Mouse (Mus musculus): ENCODE data around the gene Mapk11. TPM values are rescaled to one million over a fixed set of nuclear protein-coding genes. Genes with fewer than 3 reads are reported as not detected.

Gene Mapk11
- total and polyA plus RNA-seq, 3 experiments, result 0.04 TPM; not detected in 1

GRCm38 (mm10) chr15:89130245-89130644 is 19.2 kb downstream of the Mapk11 start:
- Histone ChIP-seq H3K27ac (ENCODE audit: control insufficient read depth, low read depth, low read length) (no peak overlapping the region), H3K9me3 (replicated peaks; ENCODE audit: insufficient read depth, low read length) (no peaks in the 10 kb centered on the region), H3K4me1 (ENCODE audit: control insufficient read depth in 1 of 2, insufficient read depth in 2 of 2, low read length in 2 of 2) (peaks cover 2 to 16% of the 10 kb centered on the region in 2 experiments; a peak in 3 of 4 replicates), H3K4me3 (ENCODE audit: control insufficient read depth in 1 of 2, insufficient read depth in 1 of 2, low read depth in 2 of 2, low read length in 2 of 2) (no peak overlapping the region), H3K79me2 (ENCODE audit: control insufficient read depth, insufficient read depth, low read length, poor library complexity) (peaks cover 10% of the 10 kb centered on the region; the same call in 1 of the 2 replicates), H3K27me3 (ENCODE audit: control insufficient read depth in 1 of 2, insufficient read depth in 2 of 2, low read length in 2 of 2) (no peaks in the 10 kb centered on the region), H3K36me3 (ENCODE audit: control insufficient read depth in 1 of 2, insufficient read depth in 2 of 2, low read length in 2 of 2) (no peaks in the 10 kb centered on the region), H3K9ac (ENCODE audit: control insufficient read depth, low read depth, low read length, poor library complexity, severe bottlenecking) (no peak overlapping the region)
- no peak for TF ChIP-seq RCOR1 (IDR thresholded peaks at IDR 0.05; ENCODE audit: low read depth, low read length)
- no peak for TF ChIP-seq BHLHE40 (IDR thresholded peaks at IDR 0.05; ENCODE audit: borderline replicate concordance, low read depth, low read length)
- TF ChIP-seq NELFE (IDR thresholded peaks at IDR 0.05; ENCODE audit: low read depth, low read length), result no peak
- no peak for TF ChIP-seq SIN3A (IDR thresholded peaks at IDR 0.05; ENCODE audit: low read length)
- no peak for TF ChIP-seq POLR2A (IDR thresholded peaks at IDR 0.05; ENCODE audit: control insufficient read depth in 1 of 2, insufficient read depth in 1 of 2, low read depth in 1 of 2, low read length in 2 of 2, poor library complexity in 1 of 2)
- no peak for TF ChIP-seq ZKSCAN1 (IDR thresholded peaks at IDR 0.05; ENCODE audit: low read depth, low read length)
- no peak for TF ChIP-seq TAL1 (IDR thresholded peaks at IDR 0.05; ENCODE audit: low read length)
- TF ChIP-seq KAT2A (conservative IDR thresholded peaks at IDR 0.05; ENCODE audit: low read depth, low read length), result no peak
- no peak for TF ChIP-seq GABPA (IDR thresholded peaks at IDR 0.05; ENCODE audit: low read depth, low read length)
- no peak for TF ChIP-seq ZC3H11A (IDR thresholded peaks at IDR 0.05; ENCODE audit: low read depth, low read length)
- TF ChIP-seq MXI1 (IDR thresholded peaks at IDR 0.05; ENCODE audit: low read depth, low read length), result no peak
- TF ChIP-seq ZNF384 (IDR thresholded peaks at IDR 0.05; ENCODE audit: low read depth, low read length), result no peak
- TF ChIP-seq TBP (IDR thresholded peaks at IDR 0.05; ENCODE audit: low read depth, low read length), result no peak
- TF ChIP-seq GATA1 (IDR thresholded peaks at IDR 0.05; ENCODE audit: low read depth, low read length), result no peak
- TF ChIP-seq MAX (IDR thresholded peaks at IDR 0.05; ENCODE audit: low read length), result no peak
- TF ChIP-seq JUND (IDR thresholded peaks at IDR 0.05; ENCODE audit: low read depth, low read length), result no peak
- TF ChIP-seq USF1 (IDR thresholded peaks at IDR 0.05; ENCODE audit: low read depth, low read length), result no peak
- no peak for TF ChIP-seq SMC3 (IDR thresholded peaks at IDR 0.05; ENCODE audit: low read depth, low read length)
- DNase-seq (ENCODE audit: low read depth, low spot score), result no peak

- H3K4me1 ChIP-seq (ENCODE audit: control insufficient read depth in 1 of 2, insufficient read depth in 2 of 2, low read length in 2 of 2), result peaks cover 2 to 16% of the 10 kb centered on the region in 2 experiments; a peak in 3 of 4 replicates
- no peaks in the 10 kb centered on the region for H3K27me3 ChIP-seq (ENCODE audit: control insufficient read depth in 1 of 2, insufficient read depth in 2 of 2, low read length in 2 of 2)
- H3K27ac ChIP-seq (ENCODE audit: control insufficient read depth, low read depth, low read length), result peak within 1 kb of the TSS; percentile 88
- peaks cover 10% of the 10 kb centered on the region; the same call in 1 of the 2 replicates for H3K79me2 ChIP-seq (ENCODE audit: control insufficient read depth, insufficient read depth, low read length, poor library complexity)
- H3K4me3 ChIP-seq (ENCODE audit: control insufficient read depth in 1 of 2, insufficient read depth in 1 of 2, low read depth in 2 of 2, low read length in 2 of 2), result peak within 1 kb of the TSS; percentile 91 to 94
- H3K36me3 ChIP-seq (ENCODE audit: control insufficient read depth in 1 of 2, insufficient read depth in 2 of 2, low read length in 2 of 2), result no peaks in the 10 kb centered on the region; a peak in 1 of 4 replicates
- no peaks in the 10 kb centered on the region for H3K9me3 ChIP-seq (replicated peaks; ENCODE audit: insufficient read depth, low read length)
- H3K9ac ChIP-seq (ENCODE audit: control insufficient read depth, low read depth, low read length, poor library complexity, severe bottlenecking), result peak within 1 kb of the TSS; percentile 94
- DNase-seq (ENCODE audit: low read depth, low spot score), result peak; percentile 93
- TF ChIP-seq MYB (IDR thresholded peaks at IDR 0.05; ENCODE audit: low read depth, low read length) (no peak), BHLHE40 (IDR thresholded peaks at IDR 0.05; ENCODE audit: borderline replicate concordance, low read depth, low read length) (no peak), TCF12 (IDR thresholded peaks at IDR 0.05; ENCODE audit: low read depth, low read length) (peak; percentile 53), MAZ (IDR thresholded peaks at IDR 0.05; ENCODE audit: low read depth, low read length) (no peak), MAX (IDR thresholded peaks at IDR 0.05; ENCODE audit: low read length) (peak; percentile 59; the same call in 1 of the 2 replicates), ZC3H11A (IDR thresholded peaks at IDR 0.05; ENCODE audit: low read depth, low read length) (no peak), NELFE (IDR thresholded peaks at IDR 0.05; ENCODE audit: low read depth, low read length) (peak; percentile 90), SMC3 (IDR thresholded peaks at IDR 0.05; ENCODE audit: low read depth, low read length) (peak; percentile 20; the same call in 1 of the 2 replicates), JUND (IDR thresholded peaks at IDR 0.05; ENCODE audit: low read depth, low read length) (no peak), ZKSCAN1 (IDR thresholded peaks at IDR 0.05; ENCODE audit: low read depth, low read length) (no peak), ZNF384 (IDR thresholded peaks at IDR 0.05; ENCODE audit: low read depth, low read length) (no peak), GABPA (IDR thresholded peaks at IDR 0.05; ENCODE audit: low read depth, low read length) (no peak), RAD21 (IDR thresholded peaks at IDR 0.05; ENCODE audit: low read depth, low read length) (no peak; the same call in 1 of the 2 replicates), USF1 (IDR thresholded peaks at IDR 0.05; ENCODE audit: low read depth, low read length) (no peak), MAFK (IDR thresholded peaks at IDR 0.05; ENCODE audit: borderline replicate concordance, low read depth, low read length) (no peak), EP300 (IDR thresholded peaks at IDR 0.05; ENCODE audit: low read depth in 1 of 2, low read length in 2 of 2) (no peak), E2F4 (IDR thresholded peaks at IDR 0.05; ENCODE audit: borderline replicate concordance, low read depth, low read length) (0 out of 2 replicates have a peak, but pooled peaks have one; percentile 53), MEF2A (IDR thresholded peaks at IDR 0.05; ENCODE audit: extremely low read depth, insufficient replicate concordance, low read depth, low read length, poor library complexity, severe bottlenecking) (no peak), TBP (IDR thresholded peaks at IDR 0.05; ENCODE audit: low read depth, low read length) (peak; percentile 82), MYC (IDR thresholded peaks at IDR 0.05; ENCODE audit: low read depth, low read length) (peak; percentile 62)
Measured at GRCm38 (mm10) chr15:89128382-89129350, 20.8 kb downstream of the Mapk11 start, which contains the start of gene Hdac10. Hdac10 (minus strand) TSS chr15:89128700.

All from MEL (cell line).